Mouse (Mus musculus): ENCODE measurements around the gene Lhx1. TPM values are rescaled to one million over a fixed set of nuclear protein-coding genes. Genes with fewer than 3 reads are reported as not detected.

Gene Lhx1
- polyA plus RNA-seq, 1 experiment from 2014 or later: 0.21 TPM

- Histone ChIP-seq H3K27ac (ENCODE audit: low read depth) (no peak overlapping the region), H3K27me3 (ENCODE audit: insufficient read depth, low read length) (peaks cover 6% of the 10 kb centered on the region; the same call in 1 of the 2 replicates), H3K4me2 (ENCODE audit: low read depth, low read length) (no peak overlapping the region), H3K9ac (replicated peaks) (no peak overlapping the region), H3K4me3 (ENCODE audit: low read depth, low read length) (no peak overlapping the region), H3K36me3 (replicated peaks; ENCODE audit: insufficient read depth, low read length) (no peaks in the 10 kb centered on the region), H3K4me1 (ENCODE audit: insufficient read depth) (no peaks in the 10 kb centered on the region), H3K9me3 (ENCODE audit: low read length) (no peaks in the 10 kb centered on the region)
- WGBS (ENCODE audit: insufficient replicate concordance): 33% methylated on average over 5 of the region's 5 CpGs
- ATAC-seq (no peak), DNase-seq (no peak)
- no peak for TF ChIP-seq CTCF (IDR thresholded peaks at IDR 0.05; ENCODE audit: low read depth)
- no peak for TF ChIP-seq EP300 (IDR thresholded peaks at IDR 0.05; ENCODE audit: low read depth)
These were observed 43.1 kb upstream of the Lhx1 start for GRCm38 (mm10) chr11:84568482-84568881.

DNA sequence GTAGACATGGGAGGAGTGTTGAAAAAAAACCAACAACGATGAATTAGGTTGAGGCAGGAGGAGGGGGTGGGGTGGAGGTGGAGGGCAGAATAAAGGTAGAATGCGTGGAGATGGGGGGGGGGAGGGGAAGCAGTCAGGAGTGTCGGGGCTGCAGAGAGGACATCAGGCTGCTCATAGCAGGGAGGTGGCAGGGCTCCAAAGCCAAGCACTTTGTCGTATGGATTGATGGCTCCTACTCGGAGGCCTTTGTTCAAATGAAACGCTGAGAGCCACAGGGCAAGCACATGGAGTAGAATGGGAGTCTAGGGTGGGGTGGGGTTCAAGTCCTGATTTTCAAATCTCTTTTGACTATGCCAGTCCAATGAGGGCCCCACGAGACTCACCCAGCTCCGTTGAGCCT lies 41.4 kb upstream of the Lhx1 start:
- no peak for TF ChIP-seq CTCF (IDR thresholded peaks at IDR 0.05; ENCODE audit: low read depth)
- TF ChIP-seq EP300 (IDR thresholded peaks at IDR 0.05; ENCODE audit: low read depth): no peak
- no peaks in the 10 kb centered on the region for H3K4me1 ChIP-seq (ENCODE audit: insufficient read depth)
- no peak overlapping the region for H3K4me3 ChIP-seq (ENCODE audit: low read depth, low read length)
- H3K27ac ChIP-seq (ENCODE audit: low read depth): no peak overlapping the region
- H3K27me3 ChIP-seq (ENCODE audit: insufficient read depth, low read length): peaks cover 6% of the 10 kb centered on the region; the same call in 1 of the 2 replicates
- ATAC-seq: no peak
- no peak for DNase-seq
- WGBS (ENCODE audit: insufficient replicate concordance): 54% methylated on average over 8 of the region's 8 CpGs
- no peak overlapping the region for H3K9ac ChIP-seq (replicated peaks)
- H3K9me3 ChIP-seq (ENCODE audit: low read length): no peaks in the 10 kb centered on the region
- no peak overlapping the region for H3K4me2 ChIP-seq (ENCODE audit: low read depth, low read length)
- H3K36me3 ChIP-seq (replicated peaks; ENCODE audit: insufficient read depth, low read length): no peaks in the 10 kb centered on the region

- ATAC-seq (no peak), DNase-seq (no peak)
- TF ChIP-seq CTCF (IDR thresholded peaks at IDR 0.05; ENCODE audit: low read depth) (no peak), EP300 (IDR thresholded peaks at IDR 0.05; ENCODE audit: low read depth) (no peak)
- no peak overlapping the region for H3K4me2 ChIP-seq (ENCODE audit: low read depth, low read length)
- H3K4me3 ChIP-seq (ENCODE audit: low read depth, low read length): no peak overlapping the region
- no peaks in the 10 kb centered on the region for H3K36me3 ChIP-seq (replicated peaks; ENCODE audit: insufficient read depth, low read length)
- 69% methylated on average over 3 of the region's 3 CpGs for WGBS (ENCODE audit: insufficient replicate concordance)
- no peak overlapping the region for H3K9ac ChIP-seq (replicated peaks)
- H3K27ac ChIP-seq (ENCODE audit: low read depth): no peak overlapping the region
- H3K27me3 ChIP-seq (ENCODE audit: insufficient read depth, low read length): peaks cover 6% of the 10 kb centered on the region; the same call in 1 of the 2 replicates
- no peaks in the 10 kb centered on the region for H3K9me3 ChIP-seq (ENCODE audit: low read length)
- H3K4me1 ChIP-seq (ENCODE audit: insufficient read depth): no peaks in the 10 kb centered on the region
These were observed 39.9 kb upstream of the Lhx1 start for GRCm38 (mm10) chr11:84565224-84565623.

- ATAC-seq (no peak), DNase-seq (no peak)
- WGBS (ENCODE audit: insufficient replicate concordance): 48% methylated on average over 7 of the region's 7 CpGs
- TF ChIP-seq EP300 (IDR thresholded peaks at IDR 0.05; ENCODE audit: low read depth): no peak
- TF ChIP-seq CTCF (IDR thresholded peaks at IDR 0.05; ENCODE audit: low read depth): no peak
- H3K4me2 ChIP-seq (ENCODE audit: low read depth, low read length): no peak overlapping the region
- no peak overlapping the region for H3K9ac ChIP-seq (replicated peaks)
- H3K9me3 ChIP-seq (ENCODE audit: low read length): no peaks in the 10 kb centered on the region
- H3K4me1 ChIP-seq (ENCODE audit: insufficient read depth): no peaks in the 10 kb centered on the region
- H3K36me3 ChIP-seq (replicated peaks; ENCODE audit: insufficient read depth, low read length): no peaks in the 10 kb centered on the region
- H3K27ac ChIP-seq (ENCODE audit: low read depth): no peak overlapping the region
- H3K27me3 ChIP-seq (ENCODE audit: insufficient read depth, low read length): 0 out of 2 replicates have a peak, but pooled peaks cover 2% of the 10 kb centered on the region
- H3K4me3 ChIP-seq (ENCODE audit: low read depth, low read length): no peak overlapping the region
These were observed 38.0 kb upstream of the Lhx1 start for GRCm38 (mm10) chr11:84563360-84563759.

DNA sequence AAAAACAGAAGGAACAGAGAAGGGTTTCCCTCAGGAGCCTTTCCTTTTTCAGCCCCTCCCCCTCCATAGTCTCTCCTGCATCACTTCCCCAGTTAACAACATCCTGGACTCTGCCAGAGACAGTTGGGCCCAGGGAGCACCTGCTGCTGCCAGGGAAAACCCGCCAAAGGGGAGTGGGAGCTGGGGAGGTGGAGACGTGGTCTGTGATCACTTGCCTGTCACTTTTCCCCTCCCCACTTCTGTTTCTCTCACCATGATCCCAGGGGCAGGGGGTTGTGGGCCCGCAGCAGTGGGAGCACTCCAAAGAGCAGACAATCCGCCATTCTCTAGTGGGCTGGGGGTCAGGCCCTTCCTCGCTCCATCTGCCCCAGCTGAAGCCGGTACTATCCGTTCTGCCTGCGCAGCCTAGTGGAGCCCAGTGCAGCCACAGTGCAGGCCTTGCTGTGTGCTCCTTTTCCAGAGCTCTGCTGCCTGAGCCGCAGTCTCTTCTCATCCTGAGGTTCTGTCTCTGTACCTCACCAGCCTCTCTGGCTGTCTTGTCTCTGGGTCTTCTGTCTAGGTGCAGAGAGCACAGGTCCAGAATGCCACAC lies 37.5 kb upstream of the Lhx1 start:
- Histone ChIP-seq H3K4me1 (ENCODE audit: insufficient read depth) (no peaks in the 10 kb centered on the region), H3K4me2 (ENCODE audit: low read depth, low read length) (no peak overlapping the region), H3K27me3 (ENCODE audit: insufficient read depth, low read length) (0 out of 2 replicates have a peak, but pooled peaks cover 2% of the 10 kb centered on the region), H3K36me3 (replicated peaks; ENCODE audit: insufficient read depth, low read length) (no peaks in the 10 kb centered on the region), H3K9me3 (ENCODE audit: low read length) (no peaks in the 10 kb centered on the region), H3K9ac (replicated peaks) (no peak overlapping the region), H3K4me3 (ENCODE audit: low read depth, low read length) (no peak overlapping the region), H3K27ac (ENCODE audit: low read depth) (no peak overlapping the region)
- no peak for TF ChIP-seq CTCF (IDR thresholded peaks at IDR 0.05; ENCODE audit: low read depth)
- no peak for TF ChIP-seq EP300 (IDR thresholded peaks at IDR 0.05; ENCODE audit: low read depth)
- WGBS (ENCODE audit: insufficient replicate concordance): 27% methylated on average over 9 of the region's 9 CpGs
- ATAC-seq: no peak
- DNase-seq: no peak

DNA sequence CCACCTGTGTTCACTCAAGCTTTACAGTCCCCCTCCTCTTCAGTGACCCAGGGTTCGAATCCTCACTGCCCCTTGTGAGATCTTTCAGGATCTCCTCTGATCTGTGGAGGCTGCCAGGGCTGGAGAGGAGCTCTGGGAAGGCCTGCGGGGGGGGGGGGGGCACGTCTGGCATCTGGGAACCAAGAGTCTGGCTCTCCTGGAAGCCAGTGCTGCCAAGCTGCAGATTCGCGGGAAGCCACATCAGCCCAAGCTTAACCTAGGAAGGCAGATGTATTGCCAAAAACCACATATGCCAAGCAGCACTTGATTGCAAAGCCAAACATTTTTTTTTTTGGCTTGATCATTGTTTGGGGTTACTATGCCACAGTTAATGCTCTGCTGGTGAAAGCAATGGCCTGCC lies 36.2 kb upstream of the Lhx1 start:
- no peaks in the 10 kb centered on the region for H3K9me3 ChIP-seq (ENCODE audit: low read length)
- H3K4me3 ChIP-seq (ENCODE audit: low read depth, low read length): no peak overlapping the region
- WGBS (ENCODE audit: insufficient replicate concordance): 69% methylated on average over 3 of the region's 5 CpGs
- H3K27me3 ChIP-seq (ENCODE audit: insufficient read depth, low read length): 0 out of 2 replicates have a peak, but pooled peaks cover 2% of the 10 kb centered on the region
- TF ChIP-seq CTCF (IDR thresholded peaks at IDR 0.05; ENCODE audit: low read depth) (no peak), EP300 (IDR thresholded peaks at IDR 0.05; ENCODE audit: low read depth) (no peak)
- H3K27ac ChIP-seq (ENCODE audit: low read depth): no peak overlapping the region
- no peaks in the 10 kb centered on the region for H3K36me3 ChIP-seq (replicated peaks; ENCODE audit: insufficient read depth, low read length)
- H3K9ac ChIP-seq (replicated peaks): no peak overlapping the region
- ATAC-seq (no peak), DNase-seq (no peak)
- H3K4me1 ChIP-seq (ENCODE audit: insufficient read depth): no peaks in the 10 kb centered on the region
- no peak overlapping the region for H3K4me2 ChIP-seq (ENCODE audit: low read depth, low read length)
